Mouse (Mus musculus) forebrain, postnatal 0 days (tissue): ENCODE measurements at regions not wholly inside any gene's neighbourhood (a gene's known extent, or its start where the extent isn't known, plus 50 kb on each side); places are given as distances from the start of the nearest gene placed in this dataset.

ENCODE experiments used
- ATAC-seq: fragments of 200-750 bp; cut with Nextera tagmentation; 2 replicates; pipeline ENCODE4 v1.8.0; 2017; ENCODE audit warnings: mild to moderate bottlenecking, moderate library complexity
- DNase-seq: peaks from one replicate; pipeline ENCODE4 v3.0.0-alpha.2; 2015
- H3K27ac ChIP-seq: fragments of 300-500 bp; sonication (generic); 2 replicates; pipeline ENCODE4 v1.5.1; 2014; ENCODE audit warnings: low read depth, mild to moderate bottlenecking, antibody characterized with exemption, low read length, moderate library complexity, mixed read lengths
- H3K27me3 ChIP-seq: fragments of 300-500 bp; sonication (generic); 2 replicates; pipeline ENCODE4 v1.6.1; 2014; ENCODE audit warnings: mild to moderate bottlenecking, low read length, mixed read lengths; ENCODE audit not compliant: insufficient read depth
- H3K36me3 ChIP-seq: fragments of 300-500 bp; sonication (generic); 2 replicates; pipeline ENCODE4 v1.6.1; 2014; ENCODE audit warnings: mild to moderate bottlenecking, moderate library complexity; ENCODE audit not compliant: insufficient read depth
- H3K4me1 ChIP-seq: fragments of 300-500 bp; sonication (generic); 2 replicates; pipeline ENCODE4 v1.6.1; 2014; ENCODE audit warnings: antibody characterized with exemption; ENCODE audit not compliant: insufficient read depth
- H3K4me2 ChIP-seq: fragments of 300-500 bp; sonication (generic); 2 replicates; pipeline ENCODE4 v1.6.1; 2014; ENCODE audit warnings: low read depth, mild to moderate bottlenecking, moderate library complexity
- H3K4me3 ChIP-seq: fragments of 300-500 bp; sonication (generic); 2 replicates; pipeline ENCODE4 v1.5.1; 2014; ENCODE audit warnings: low read depth, low read length, mixed read lengths
- H3K9ac ChIP-seq: fragments of 300-500 bp; sonication (generic); 2 replicates; pipeline ENCODE4 v1.6.1; 2014; ENCODE audit warnings: mild to moderate bottlenecking
- H3K9me3 ChIP-seq: fragments of 300-500 bp; sonication (generic); 2 replicates; pipeline ENCODE4 v1.6.1; 2016; ENCODE audit warnings: low read length
- CTCF ChIP-seq: sonication (generic); IDR thresholded peaks from 2 replicates; pipeline ENCODE4 v1.5.1; 2016; ENCODE audit warnings: antibody characterized with exemption, control low read depth, low read depth
- WGBS: fragments of 180-500 bp; shearing (Covaris S2); extraction: QIAGEN DNeasy Blood & Tissue Kit; methylation state at CpG from one replicate; pipeline ENCODE4 v1.1.7; 2014; 5-methylcytosine and 5-hydroxymethylcytosine counted together

DNA sequence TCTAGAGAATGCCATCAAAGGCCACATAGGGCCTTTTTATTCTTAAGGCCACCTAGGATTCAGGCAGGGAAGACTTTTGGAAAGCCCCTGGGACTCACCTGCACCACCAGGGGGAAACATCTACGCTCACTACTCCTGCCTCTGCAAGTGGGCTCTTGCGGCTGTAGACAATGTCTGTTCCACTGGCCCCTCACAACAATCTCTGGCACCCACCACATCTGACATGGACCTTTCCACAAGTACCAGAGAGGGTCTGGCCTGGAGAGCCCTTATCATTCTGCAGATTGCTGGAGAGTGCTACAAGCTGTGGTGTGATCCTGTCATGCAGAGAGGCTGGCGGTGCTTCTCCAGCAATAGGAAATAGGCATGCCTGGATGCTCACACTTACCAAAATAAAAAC, 84.1 kb upstream of the Hddc2 start:
- 92% methylated on average over 3 of the region's 3 CpGs for WGBS
- Histone ChIP-seq H3K9me3 (no peaks in the 10 kb centered on the region), H3K4me2 (no peak overlapping the region), H3K4me3 (no peak overlapping the region), H3K27ac (no peak overlapping the region), H3K27me3 (no peaks in the 10 kb centered on the region), H3K36me3 (no peaks in the 10 kb centered on the region), H3K9ac (no peak overlapping the region), H3K4me1 (no peaks in the 10 kb centered on the region)
- DNase-seq, result no peak
- TF ChIP-seq CTCF, result no peak
- no peak for ATAC-seq

DNA sequence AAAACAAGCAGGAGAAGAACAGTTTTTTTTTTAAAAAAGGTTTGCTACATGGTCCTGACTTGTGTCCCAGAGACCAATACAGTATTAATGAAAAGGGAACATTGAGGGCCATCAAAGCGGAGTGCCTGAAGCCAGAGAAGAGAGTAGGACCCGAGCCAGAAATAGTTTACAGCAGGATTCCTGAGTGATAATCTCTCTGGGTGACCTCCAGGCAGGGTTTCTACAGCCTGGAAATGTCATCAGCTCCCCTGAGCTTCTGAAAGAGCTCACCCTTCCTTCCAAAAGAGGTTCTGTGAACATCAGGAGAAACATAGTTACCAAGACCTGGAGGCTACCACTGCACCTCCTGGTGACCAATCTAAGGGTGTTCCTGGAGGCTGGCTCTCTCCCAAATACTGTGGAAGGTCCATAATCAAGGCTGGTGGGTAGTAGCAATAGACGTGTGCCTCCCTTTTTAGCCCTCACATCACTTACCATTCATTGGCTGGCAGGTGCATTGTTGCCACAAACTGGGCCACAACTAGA, 70.7 kb upstream of the Hddc2 start:
- no peaks in the 10 kb centered on the region for H3K4me1 ChIP-seq
- no peak overlapping the region for H3K4me2 ChIP-seq
- ATAC-seq (no peak), DNase-seq (no peak)
- H3K4me3 ChIP-seq, result no peak overlapping the region
- H3K27ac ChIP-seq, result no peak overlapping the region
- no peak for TF ChIP-seq CTCF
- no peaks in the 10 kb centered on the region for H3K36me3 ChIP-seq
- H3K9me3 ChIP-seq, result no peaks in the 10 kb centered on the region
- WGBS, result 64% methylated on average over 3 of the region's 3 CpGs
- no peaks in the 10 kb centered on the region for H3K27me3 ChIP-seq
- no peak overlapping the region for H3K9ac ChIP-seq

DNA sequence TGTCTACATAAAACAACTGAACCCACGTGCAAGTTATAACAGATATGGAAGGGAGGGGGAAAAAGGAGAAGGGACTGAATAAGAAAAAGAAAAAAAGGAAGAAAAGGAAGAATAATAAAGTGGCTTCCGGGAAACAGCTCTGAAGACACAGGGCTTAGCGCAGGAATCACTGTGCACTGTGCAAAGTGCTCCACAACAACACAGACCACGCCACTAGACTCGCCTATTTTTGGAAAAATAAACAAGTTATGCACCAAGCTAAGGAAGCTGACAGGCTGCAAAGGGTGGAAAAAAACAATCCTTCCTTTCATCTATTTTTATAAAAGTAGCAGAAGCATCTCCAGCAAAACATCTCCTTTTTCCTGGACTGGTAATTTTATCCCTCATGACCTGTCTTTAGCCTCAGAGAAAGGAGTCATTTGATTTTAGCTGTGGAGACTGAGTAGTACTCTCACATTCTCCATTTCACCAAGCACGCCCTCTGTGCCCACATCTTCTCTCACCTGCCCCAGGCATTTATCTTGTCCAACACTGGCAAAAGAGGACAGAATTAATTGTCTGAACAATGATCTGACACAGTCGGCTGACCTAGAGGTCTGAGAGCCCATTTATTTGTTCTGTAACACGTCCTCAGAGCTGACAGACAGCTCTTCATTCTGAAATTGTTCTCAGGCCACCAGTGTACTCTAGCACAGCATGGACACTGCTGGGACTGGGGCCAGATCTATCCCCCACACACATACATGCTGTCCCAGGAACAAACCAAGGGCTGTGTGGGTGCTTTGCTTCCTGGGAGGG, 60.4 kb upstream of the Hddc2 start:
- Histone ChIP-seq H3K4me1 (no peaks in the 10 kb centered on the region), H3K27me3 (no peaks in the 10 kb centered on the region), H3K4me2 (no peak overlapping the region), H3K36me3 (no peaks in the 10 kb centered on the region), H3K9ac (no peak overlapping the region), H3K9me3 (no peaks in the 10 kb centered on the region), H3K4me3 (no peak overlapping the region), H3K27ac (no peak overlapping the region)
- ATAC-seq, result no peak; the same call in 1 of the 2 replicates
- no peak for TF ChIP-seq CTCF
- DNase-seq, result no peak
- WGBS, result 66% methylated on average over 8 of the region's 8 CpGs

DNA sequence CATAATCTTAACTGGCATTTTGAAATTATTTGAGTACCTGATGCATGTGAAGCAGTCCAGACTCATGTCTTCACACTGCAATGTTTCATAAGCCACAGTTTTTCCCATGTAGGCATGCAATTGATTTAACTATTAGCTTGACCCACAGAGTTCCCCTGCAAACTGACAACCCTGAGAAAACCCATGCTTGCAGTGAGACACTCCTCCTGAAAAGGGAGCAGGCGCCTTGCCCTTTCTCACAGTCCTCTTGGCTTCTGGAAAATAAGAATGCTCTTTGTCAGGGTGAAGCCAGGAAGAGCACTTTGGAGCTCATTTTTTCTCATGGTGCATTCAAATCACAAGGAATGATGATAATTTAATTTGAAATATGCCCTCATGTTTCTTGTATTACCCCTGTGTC, 56.2 kb upstream of the Hddc2 start:
- DNase-seq, result no peak
- no peak for ATAC-seq
- H3K9ac ChIP-seq, result no peak overlapping the region
- no peaks in the 10 kb centered on the region for H3K9me3 ChIP-seq
- TF ChIP-seq CTCF, result no peak
- no peaks in the 10 kb centered on the region for H3K4me1 ChIP-seq
- WGBS, result 87% methylated on average over 1 of the region's 1 CpGs
- no peak overlapping the region for H3K4me2 ChIP-seq
- H3K27ac ChIP-seq, result no peak overlapping the region
- H3K36me3 ChIP-seq, result no peaks in the 10 kb centered on the region
- no peaks in the 10 kb centered on the region for H3K27me3 ChIP-seq
- no peak overlapping the region for H3K4me3 ChIP-seq

DNA sequence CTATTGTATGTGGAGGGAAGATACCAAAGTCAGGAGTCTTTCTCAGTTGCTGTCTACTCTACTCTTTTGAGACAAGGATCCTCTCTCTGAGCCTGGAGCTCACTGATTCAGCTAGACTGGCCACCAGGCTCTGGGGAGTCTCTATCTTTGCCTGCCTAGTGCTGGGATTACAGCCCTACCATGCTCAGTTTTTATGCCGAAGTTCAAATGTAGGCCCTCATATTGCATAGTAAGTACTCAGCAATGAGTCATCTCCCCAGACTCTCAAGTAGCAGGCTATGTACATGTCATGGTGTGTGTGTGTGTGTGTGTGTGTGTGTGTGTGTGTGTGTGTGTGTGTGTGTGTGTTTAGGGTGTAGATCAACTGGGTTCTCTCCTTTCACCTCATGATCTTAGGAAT, 55.6 kb upstream of the Hddc2 start:
- TF ChIP-seq CTCF, result no peak
- DNase-seq (no peak), ATAC-seq (no peak)
- Histone ChIP-seq H3K9me3 (no peaks in the 10 kb centered on the region), H3K4me2 (no peak overlapping the region), H3K27me3 (no peaks in the 10 kb centered on the region), H3K9ac (no peak overlapping the region), H3K4me1 (no peaks in the 10 kb centered on the region), H3K4me3 (no peak overlapping the region), H3K27ac (no peak overlapping the region), H3K36me3 (no peaks in the 10 kb centered on the region)
- WGBS, result 97% methylated on average over 1 of the region's 1 CpGs

DNA sequence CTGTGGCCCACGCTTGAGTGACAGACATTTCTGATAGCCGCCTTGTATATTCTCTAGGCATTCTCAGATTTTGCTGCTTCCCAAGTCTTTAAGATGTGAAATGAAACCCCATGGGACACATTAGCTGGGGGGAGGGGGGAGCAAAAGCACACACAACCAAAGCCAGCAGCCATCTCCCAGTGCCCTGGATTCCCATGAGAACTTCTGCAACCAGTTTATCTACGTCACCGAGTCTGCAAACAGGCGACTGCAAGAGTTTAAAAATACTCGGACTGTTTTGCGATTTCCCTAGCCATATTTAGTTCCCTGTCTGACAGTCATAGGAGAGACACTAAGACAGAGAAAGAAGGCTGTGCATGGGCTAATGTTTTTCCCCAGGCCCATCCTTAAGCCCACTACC, 52.3 kb upstream of the Hddc2 start:
- Histone ChIP-seq H3K4me1 (no peaks in the 10 kb centered on the region), H3K9me3 (no peaks in the 10 kb centered on the region), H3K36me3 (no peaks in the 10 kb centered on the region), H3K4me3 (no peak overlapping the region), H3K27me3 (no peaks in the 10 kb centered on the region), H3K27ac (no peak overlapping the region), H3K4me2 (no peak overlapping the region), H3K9ac (no peak overlapping the region)
- no peak for TF ChIP-seq CTCF
- ATAC-seq (no peak), DNase-seq (no peak)
- WGBS, result 85% methylated on average over 7 of the region's 7 CpGs
